Mouse (Mus musculus) erythroblast, embryonic 14.5 days (primary cell): ENCODE measurements around the gene Cdh23.

Experiments used
- GATA1 ChIP-seq: IDR thresholded peaks from 2 replicates; pipeline ENCODE4 v1.6.1; 2012; ENCODE audit warnings: low read length, inconsistent platforms, mixed read lengths
- TAL1 ChIP-seq: IDR thresholded peaks from 3 replicates; pipeline ENCODE4 v1.6.1; 2012; ENCODE audit warnings: low read length, inconsistent platforms, mixed read lengths

GRCm38 (mm10) chr10:60290739-60291110 lies 405.6 kb downstream of the Cdh23 start:
- no peak for TF ChIP-seq GATA1
- TF ChIP-seq TAL1, result no peak
